Mouse (Mus musculus) kidney, postnatal 4 days (tissue): ENCODE results near the gene Ywhab.

Source experiments
- DNase-seq, 2 experiments: peaks; one replicate each; pipeline ENCODE4 v3.0.0; 2021; ENCODE audit warnings: mixed read lengths in 2 of 2

The Ywhab gene

DNA sequence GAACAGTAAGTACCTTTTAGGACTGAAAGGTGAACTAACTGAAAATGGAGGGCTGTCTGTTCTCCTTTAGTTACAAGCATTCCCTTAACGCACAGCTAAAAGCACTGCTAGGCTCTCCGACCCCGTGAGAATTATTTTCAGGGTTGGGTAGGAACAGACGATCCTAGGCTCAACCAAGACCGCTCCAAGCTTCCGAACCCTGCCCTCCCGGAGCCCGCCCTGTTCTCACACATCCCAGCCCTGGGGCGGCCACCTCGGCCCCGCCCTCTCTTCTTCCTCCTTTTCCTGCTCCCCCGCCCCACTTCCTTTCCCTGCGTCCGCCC, at the start of gene Ywhab:
Ywhab (plus strand) TSS at position 307 of the 323 bp plus-strand sequence.
- DNase-seq: peak in 1 of 2 experiments; percentile 94

DNA sequence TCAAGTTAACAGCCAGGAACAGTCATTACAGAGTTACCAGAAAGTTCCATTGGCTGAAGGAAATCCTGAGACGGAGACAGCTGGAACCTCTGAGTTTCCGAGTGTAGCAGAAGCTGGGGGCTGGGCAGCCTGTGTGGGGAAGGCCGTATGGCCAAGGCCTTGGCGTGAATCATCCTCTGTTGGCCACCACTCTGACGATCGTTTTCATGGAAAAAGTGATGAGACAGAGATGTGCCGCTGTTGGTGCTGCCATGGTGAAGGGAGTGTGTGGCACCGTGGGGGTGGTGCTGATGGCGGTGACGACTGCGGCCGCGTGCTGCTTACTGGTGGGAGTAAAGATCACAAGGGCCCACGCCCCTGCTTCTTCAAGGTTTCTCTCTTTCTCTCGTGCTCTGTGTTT, 48.5 kb upstream of the Ywhab start:
- no peak for DNase-seq

DNA sequence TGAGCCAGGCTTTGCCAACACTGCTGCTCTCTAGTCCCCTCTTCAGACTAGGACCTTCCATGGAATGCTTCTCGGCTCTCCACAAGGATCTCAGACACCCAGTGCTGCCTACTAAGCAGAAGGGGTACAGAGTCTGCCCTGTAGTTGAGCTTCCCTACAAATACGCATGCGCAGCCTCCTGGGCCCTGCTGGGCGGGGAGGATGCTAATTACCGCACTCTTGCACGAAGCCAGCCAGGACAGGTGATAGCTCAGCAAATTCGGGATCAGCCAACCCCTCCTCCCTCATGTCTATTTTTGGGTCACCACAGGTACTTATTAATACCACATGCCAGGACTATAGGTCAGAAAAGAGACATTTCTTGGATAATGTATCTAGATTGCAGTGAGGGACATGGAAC, 46.8 kb upstream of the Ywhab start:
- DNase-seq: no peak

DNA sequence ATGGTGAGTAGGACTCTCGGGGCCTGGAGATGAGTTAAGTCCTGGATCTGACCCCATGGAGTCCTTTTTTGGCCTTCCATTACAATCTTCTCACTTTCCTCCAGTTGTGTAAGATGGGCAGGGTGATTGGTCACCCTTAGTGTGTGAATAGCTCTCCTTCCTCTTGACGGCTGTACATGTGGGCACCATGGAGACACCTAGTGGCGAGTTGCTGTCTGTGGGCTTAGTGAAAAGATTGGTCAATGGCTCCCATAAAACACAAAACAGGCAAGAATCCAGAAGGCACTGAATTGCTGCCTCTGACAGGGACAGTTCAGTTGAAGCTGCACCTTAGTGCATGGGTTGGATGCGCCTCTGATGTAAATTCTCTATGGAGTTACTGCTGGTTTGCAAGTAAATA, 43.0 kb upstream of the Ywhab start:
- peak; percentile 73 to 79 for DNase-seq

DNA sequence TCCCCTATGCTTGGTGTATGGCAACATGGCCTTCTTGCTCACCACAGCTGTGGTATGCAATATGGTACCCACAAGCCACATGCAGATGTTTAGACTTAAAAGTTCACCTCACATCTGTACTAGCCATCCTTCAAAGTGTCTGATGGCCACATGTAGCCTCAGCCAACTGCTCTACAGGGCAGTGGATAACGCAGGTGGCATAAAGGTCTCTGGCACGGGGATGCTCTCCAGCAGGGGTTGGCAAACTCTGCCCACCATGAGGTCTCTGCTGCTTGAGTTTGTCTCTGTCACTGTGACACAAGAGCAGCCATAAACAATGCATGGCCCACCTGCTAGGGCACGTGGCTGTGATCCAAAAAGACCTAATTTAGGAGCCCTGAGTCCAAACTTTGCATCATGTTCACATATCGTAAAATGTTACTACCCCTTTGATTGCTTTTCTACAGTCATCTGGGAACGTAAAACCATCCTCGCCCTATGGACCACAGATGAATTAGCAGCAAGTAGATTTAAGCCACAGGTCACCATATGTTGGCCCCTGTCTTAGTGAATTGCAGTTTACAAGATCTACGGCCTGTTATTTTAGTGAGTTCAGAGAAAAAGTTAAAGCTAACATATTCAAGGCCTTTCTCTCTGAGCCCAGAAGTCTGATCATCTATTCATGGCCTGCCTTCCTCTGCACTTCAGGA, 41.0 kb upstream of the Ywhab start:
- no peak for DNase-seq

DNA sequence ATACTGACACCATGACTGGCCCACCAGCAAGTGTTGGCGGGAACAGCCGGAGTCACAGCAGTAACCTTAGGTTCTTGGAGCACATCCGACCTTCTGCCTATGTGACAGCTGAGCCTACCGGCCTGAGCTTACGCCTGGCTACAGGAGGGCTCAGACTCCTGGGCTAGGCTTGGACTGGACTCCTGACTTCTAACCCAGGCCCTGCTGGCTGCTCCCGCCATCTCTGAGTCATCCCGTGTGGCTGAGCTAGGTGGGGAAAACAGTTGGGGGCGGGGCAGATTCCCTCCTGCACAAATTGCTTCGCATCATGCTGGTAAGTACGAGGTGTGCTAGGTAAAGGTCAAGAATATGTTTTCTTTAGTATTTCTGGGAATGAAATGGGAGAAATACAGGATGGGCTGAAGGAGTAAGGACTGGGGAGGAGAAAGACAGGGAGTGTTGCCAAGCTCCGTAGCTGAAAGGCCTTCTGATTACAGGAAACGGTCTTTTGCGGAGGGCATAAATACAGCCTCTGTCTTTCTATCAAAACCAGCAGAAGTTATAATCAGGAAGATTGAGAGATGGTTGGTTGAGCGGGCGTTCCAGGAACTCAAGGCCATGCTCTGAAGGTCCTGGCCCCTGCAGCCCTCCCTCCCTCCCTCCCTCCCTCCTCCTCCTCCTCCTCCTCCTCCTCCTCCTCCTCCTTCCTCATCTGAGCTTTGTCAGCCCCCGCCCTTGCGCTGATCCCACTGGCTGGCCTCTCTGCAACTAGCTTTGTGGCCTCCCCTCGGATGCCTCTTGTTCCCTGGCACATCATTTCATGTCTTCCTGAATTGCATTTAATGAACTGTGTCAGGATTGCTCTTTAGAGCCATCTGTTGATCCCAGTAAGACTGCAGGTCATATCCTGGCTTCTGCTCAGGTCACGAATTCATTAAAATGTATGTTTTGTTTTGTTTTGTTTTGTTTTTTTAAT, 29.9 kb upstream of the Ywhab start:
- peak; percentile 10 to 27 for DNase-seq

DNA sequence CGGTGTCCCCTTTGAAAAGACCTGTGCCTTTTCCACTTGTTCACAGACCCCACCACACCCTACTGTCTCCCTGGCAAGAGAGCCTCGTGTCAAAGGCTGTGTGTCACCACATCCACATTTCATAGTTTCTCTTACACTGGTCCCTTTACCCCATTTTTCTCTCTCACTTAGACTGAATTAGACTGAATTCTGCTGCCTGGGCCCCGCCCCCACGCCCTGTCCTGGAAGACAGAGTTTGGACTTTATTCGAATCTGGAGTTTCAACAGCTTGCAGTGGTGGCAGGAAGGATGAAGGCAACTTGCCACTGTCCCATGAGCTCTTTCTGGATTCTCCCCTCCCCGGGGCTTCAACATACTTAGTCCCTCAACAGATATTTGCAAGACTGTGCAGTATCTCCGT, 29.1 kb upstream of the Ywhab start:
- DNase-seq: peak in 1 of 2 experiments; percentile 8

DNA sequence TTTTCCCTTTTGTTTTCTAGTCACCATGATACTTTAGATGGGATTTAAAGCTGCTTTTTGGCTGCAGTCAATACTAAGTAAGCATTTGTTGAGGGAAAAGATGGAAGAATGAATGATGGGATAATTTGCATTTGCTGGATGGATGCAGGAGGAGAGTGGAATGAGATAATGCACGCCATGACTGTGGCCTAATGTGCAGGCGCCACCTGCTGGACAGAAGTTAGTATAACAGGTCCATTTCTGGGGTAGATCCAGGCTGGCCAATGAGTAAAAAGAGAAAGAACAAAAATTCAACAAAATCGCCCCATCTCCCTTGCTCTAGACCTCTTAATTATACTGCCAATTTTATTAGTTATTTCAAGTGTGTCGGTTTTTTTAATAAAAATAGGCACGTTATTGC, 26.2 kb upstream of the Ywhab start:
- peak; percentile 75 for DNase-seq

DNA sequence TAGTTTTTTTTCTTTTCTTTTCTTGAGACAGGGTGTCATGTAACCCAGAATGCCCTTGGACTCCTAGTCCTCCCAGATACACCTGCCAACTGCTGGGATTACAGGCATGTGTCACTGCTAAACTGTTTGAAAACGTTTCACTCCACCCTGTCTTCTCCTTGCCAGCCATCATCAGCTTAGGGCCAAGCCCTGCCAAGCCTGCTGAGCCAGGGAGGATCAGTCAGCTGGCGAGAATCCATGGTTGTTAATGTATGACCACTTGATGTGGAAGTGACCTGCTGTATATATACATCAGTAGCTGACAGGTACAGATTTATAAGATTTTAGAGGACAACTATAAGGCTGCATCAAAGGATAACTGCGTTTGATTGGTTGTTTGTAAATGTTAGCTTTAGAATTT, 24.4 kb upstream of the Ywhab start:
- DNase-seq: no peak

DNA sequence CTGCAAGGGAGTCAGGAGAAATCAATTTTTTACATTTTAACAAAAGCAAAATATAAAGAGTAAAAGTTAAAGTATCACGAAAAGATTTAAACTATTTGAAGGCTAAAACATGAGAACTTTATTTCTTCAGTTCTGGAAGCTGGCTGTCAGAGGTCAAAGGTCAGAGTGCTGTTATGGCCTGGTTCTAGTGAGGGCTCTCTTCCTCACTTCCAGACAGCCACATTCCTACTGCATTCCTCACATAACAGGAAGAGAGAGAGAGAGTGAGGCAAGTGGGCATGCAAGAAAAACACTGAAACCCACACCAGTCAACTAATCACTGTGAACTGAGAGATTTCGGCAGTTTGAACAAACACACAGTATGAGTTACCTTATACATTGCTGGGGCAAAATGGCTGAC, 20.7 kb upstream of the Ywhab start:
- no peak for DNase-seq

DNA sequence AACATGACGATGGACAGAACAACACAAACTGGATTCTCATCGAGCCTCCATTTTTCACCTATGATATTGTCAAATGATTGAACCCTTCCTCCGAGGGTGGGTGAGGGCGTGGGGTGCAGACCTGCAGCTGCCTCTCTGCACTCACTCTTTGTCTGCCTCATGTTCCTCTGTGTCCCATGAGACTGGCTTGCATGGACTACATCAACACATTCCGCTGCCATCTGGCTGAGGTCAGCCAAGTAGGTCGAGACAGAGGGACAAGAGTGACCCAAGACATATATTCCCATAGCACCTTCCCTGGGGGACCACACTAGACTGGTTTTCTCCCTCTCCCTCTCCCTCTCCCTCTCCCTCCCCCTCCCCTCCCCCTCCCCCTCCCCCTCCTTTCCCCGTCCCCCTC, 18.3 kb upstream of the Ywhab start:
- DNase-seq: no peak

DNA sequence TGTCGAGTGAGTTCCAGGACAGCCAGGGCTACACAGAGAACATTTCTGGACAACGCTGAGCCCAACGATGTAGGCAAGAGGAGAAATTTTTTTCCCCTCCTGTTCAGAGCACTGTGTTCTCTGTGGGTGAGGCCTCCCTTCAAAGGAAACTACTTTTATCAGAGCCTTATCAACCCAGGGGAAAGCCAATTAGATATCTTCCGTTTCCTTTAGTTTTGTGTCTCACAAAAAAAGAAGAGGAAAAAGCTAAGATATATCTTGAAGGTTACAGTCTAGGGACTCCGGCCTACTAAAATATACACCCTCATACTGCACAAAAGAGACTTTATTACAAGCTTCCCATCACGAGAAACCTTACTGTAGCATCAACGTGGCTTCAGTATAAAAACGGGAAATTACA, 7.5 kb upstream of the Ywhab start:
- DNase-seq: no peak

DNA sequence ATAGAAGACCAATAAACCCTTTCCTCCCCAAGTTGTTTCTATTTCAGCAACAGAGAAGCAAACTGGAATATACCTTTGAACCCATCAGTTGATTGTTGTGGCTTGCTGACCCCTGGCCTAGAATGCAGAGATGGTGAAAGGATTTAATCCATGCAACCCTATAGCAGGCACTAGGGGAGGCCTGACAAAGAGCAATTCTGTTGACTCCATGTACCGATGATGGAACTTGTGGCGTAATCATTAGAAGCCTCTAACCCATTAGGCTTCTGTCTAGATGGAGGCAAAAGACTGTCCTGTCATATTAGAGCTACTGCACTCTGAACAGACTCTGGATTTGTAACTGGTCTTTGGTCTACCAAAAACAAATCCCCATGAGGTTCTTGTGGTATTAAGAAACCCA, 1.9 kb upstream of the Ywhab start:
- DNase-seq: no peak

DNA sequence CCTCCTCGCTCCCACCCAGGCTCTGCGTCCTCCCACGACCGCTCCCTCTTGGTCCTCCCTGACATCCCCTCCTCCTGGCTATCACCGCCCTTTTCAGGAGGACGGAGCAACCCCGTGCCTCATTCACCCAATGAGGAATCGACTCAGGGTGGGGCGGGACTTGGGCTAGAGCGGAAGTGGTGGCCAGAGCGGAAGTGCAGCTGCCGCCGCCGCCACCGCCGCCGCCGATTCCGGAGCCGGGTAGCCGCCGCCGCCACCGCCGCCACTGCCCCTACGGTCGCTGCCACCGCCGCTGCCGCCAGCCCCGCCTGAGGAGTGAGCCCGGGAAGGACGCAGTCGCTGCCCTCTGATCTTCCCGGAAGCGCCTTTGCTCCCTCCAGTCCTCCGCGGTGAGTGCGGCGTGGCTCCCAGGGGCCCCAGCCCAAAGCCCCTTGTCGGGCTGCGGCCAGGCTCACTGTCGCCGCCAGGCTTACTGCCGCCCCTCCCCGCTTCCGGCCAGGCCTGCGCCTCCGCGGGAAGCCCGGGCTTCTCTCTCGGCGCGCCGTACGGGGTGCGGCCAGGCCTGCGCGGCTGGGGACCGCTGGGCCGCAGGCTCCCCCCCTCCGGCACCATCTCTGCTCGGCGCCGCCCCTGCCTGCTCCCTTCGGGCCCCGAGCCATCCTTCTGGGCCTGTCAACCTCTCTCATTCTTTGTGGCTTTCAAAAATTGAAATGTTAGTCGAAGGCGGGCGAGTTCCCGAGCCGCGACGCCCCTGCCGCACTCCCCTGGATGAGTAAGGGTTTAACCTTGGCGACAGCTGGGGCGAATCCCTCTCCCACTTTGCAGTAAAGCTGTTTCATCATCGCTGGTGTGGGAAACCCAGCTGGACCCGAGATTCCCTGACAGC, 460 bp downstream of the Ywhab start:
- peak; percentile 70 to 97 for DNase-seq

DNA sequence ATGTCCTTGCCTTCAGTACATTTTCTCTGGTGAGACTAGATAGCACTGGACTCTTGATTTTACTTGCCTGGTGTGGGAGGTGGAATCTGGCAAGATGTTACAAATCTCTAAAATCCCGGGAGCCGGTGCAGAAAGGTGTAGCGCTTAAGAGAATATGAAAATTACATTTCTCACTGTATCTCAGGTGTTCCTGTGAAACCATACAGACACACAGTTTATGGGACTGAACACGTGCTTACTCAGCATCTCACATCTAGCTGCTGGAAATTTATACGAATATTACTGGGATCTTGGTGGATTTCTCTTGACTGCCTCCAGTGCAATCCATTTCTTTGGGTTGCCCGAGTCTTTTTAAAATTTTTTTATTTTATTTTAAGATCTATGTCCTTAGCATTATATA, 1.5 kb downstream of the Ywhab start:
- DNase-seq: no peak

DNA sequence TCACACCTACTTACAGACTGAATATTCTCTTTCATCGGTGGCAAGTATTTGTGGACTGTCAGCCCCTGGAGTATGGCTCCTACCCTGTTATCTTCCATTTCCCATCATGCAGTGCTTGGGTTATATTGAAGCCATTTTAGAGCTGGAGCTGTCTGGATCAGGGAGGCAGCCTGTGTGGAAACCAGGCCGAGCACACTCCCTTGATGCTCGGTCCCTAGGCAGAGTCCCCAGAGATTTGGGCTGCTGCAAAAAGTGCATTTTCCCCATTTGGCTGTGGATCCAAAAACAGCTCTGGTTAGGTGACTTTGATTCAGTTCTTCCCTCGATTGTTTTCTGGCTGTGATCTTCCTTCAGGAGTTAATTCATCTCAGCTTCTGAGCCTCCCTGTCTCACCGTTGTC, 2.1 kb downstream of the Ywhab start:
- DNase-seq: no peak

DNA sequence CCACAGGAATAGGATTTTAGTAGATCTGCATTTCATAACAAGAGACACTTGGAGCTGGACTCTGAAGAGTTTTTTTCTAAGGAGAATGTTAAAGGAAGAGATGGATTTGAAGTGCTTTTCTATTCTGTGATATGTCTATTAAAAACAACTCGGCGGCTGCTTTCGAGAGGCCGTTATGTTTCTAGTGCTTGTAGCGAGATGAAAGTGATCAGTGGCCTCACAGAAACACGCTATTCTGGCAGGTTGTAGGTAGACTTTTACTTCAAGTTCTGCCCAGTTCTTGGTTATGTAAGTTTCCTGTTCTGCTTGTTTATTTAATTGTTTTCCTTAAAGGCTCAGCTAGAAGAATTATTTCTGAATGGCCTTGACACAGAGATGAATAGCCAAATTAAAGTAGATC, 4.2 kb downstream of the Ywhab start:
- no peak for DNase-seq

DNA sequence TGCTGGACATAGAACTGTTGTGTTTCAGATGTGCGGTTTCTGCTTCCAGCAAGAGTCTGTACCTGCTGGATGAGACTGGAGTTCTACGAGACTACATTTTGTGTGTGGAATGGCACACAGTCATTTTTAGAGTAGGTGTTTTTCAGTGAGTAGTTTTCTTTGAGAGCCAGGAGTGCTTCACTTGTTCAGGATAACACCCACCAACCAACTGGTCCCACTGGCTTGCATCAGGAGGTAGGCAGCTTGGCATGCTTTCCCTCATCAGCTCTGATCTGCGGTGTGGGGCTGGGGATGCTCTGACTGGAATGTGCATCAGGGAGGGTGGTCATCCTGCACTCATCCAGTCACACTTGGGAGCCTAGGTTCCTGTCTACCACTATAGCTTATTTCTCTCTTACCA, 7.9 kb downstream of the Ywhab start:
- DNase-seq: no peak

DNA sequence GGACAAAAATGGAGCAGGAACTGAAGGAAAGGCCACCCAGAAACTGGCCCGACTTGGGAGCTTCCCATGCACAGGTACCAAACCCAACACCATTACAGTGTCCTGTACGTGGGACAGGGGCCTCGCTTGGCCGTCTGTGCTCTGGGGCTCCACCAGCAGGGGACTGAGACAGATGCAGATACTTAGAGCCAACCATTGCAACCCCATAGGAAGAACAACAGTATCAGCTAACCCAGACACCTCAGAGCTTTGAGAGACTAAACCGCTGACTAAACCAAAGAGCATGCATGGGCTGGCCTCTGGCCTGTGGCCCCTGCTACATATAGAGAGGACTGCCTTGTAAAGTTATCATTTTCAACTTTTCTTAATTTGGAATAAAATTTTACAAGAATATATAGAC, 9.7 kb downstream of the Ywhab start:
- no peak for DNase-seq

DNA sequence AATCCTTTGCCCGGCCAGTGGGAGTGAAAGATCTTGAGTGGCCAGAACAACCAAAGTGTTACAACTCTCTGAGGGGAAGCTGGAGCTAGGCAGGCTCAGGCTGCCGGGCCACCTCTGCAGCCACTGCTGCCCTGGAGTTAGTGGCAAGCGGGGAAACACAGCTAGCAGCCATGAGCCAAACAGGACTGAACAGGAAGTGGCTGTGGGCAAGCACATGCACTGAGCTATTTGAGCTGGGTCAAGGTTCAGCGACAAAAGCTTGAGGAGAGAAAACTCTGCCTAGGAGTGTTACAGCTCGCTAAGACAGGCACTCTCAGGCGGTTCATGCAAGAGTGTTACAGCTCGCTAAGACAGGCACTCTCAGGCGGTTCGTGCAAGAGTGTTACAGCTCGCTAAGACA, 12.2 kb downstream of the Ywhab start:
- DNase-seq: peak; percentile 32 to 60

DNA sequence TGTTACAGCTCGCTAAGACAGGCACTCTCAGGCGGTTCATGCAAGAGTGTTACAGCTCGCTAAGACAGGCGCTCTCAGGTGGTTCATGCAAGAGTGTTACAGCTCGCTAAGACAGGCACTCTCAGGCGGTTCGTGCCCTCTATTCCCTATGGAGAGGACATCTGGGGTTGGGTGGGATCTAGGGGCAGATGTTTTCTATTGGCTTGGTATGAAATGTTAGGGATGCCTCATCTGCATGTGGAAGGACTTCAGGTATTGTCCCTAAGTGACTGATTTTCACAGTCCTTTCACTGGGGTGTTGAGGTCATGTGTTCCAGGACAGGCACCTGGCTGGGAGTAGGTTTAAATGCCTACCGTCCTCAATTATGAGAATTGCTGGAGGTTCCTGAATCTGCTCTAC, 12.8 kb downstream of the Ywhab start:
- no peak for DNase-seq

DNA sequence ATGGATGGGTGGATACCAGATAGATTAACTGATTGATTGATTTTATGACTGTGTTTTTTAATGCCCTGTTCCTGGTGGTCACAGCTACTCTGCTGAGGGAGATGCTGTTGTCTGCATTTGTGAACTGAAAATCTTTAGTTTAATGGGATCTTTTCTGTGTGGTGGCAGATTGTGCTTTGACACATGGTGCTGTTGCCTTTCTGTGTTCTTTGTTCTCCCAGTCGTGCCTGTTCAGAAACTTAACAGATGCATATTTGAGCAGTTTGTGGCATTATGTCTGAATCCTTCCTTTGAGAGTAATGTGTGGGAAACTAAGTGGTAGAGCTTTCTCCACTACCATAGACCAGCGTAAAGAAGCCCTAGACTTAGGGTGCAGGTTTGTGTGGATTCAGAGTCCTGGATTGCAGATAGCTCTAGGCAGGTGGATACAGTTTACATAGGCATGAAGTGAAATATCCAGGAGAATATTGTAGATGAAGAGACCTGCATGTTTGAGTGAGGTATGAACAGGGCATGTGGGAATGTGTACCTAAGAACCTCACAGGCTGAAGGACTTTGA, 13.3 kb downstream of the Ywhab start:
- DNase-seq: no peak

DNA sequence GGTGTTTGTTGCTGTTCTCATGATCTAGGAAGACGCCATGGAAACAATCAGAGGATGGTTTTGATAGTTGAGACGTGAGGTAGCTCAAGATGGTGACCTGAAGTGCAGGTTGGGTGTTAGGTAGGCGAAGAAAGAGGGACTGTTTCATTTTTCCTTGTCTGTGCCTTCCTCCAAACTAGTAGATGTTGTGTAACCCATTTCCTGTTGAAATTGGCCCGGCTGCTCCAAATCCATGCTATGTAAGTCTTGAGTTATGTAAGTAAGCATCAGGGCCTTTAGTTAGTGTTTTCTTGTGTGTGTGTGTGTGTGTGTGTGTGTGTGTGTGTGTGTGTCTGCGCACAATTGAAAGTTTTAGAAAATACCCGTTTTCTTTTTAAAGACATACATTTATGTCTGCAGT, 14.5 kb downstream of the Ywhab start:
- DNase-seq: peak in 1 of 2 experiments; percentile 18
